Mouse (Mus musculus): ENCODE results near the gene Vmn2r39. TPM values are rescaled to one million over a fixed set of nuclear protein-coding genes. Genes with fewer than 3 reads are reported as not detected.
"Not testable (repeated sequence)": the region's sequence is repeated elsewhere in the genome, so short reads cannot be mapped to it uniquely, and the experiment has no call there.

Vmn2r39 gene
- polyA plus RNA-seq (2017; shearing (Covaris generic)), result not detected

DNA sequence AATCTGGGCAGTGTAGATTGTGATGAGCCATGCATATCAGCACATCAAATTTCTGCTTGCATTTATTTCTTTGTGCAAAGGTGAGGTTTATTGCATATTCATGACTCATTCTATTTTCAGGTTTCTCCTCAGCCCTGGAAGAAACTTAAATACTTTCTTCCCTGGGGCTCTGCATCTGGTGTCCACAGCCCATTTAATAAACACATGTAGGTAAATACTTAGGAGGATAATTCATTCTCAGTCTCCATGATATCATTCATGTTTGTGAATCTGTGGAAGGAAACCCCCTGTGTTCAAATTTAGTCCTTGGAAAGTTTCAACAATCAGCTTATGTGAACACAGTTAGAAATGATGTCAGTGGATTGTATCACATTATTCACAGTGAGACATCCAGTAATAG lies at the start of gene Vmn2r39:
Gene Vmn2r39, minus strand, starts transcription at position 101 of the 400 bp plus-strand sequence.
- not testable (repeated sequence) for ATAC-seq

DNA sequence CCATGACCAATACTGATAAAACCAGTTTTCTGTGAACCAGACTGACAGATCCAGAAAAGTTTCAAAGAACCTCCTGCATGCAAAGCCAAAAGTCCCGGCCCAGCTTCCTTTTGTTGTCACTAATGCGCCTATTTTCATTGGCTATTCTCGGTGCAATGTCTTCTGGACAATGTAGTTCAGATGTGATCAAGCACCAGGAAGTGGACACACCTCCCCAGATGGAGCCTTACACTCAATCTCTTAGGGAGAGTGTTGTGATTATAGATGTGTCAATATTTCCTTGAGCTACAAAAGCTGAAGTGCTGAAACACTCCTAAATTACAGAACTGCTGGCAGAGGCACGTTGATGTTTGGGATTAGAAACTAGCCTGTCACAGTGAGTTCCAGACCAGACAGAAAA lies 34.8 kb upstream of the Vmn2r39 start:
- ATAC-seq, result not testable (repeated sequence)

Other genes starting within 250 kb of the Vmn2r39 start
- not detected for gene Vmn2r40, start 99.4 kb downstream of the Vmn2r39 start, polyA plus RNA-seq (2017; shearing (Covaris generic))
- not detected for gene Vmn2r38, start 67.1 kb upstream of the Vmn2r39 start, polyA plus RNA-seq (2017; shearing (Covaris generic))
- not detected for gene Vmn2r37, start 192.9 kb upstream of the Vmn2r39 start, polyA plus RNA-seq (2017; shearing (Covaris generic))

Data from inflammation-experienced regulatory T-cells, adult 6 months (primary cell).